Mouse (Mus musculus) c-Kit-positive CD71-negative TER-119-negative erythroid progenitor cells, embryonic 14.5 days (primary cell): ENCODE data around the gene Abcc8.
"Not testable (repeated sequence)": the region's sequence is repeated elsewhere in the genome, so short reads cannot be mapped to it uniquely, and the experiment has no call there.

Source experiments
- DNase-seq: peaks from one replicate; pipeline ENCODE4 v3.0.0-alpha.2; 2013; ENCODE audit warnings: low read depth

Gene Abcc8

GRCm38 (mm10) chr7:46179431-46180275, at the start of gene Abcc8:
Gene Abcc8, minus strand, starts transcription at chr7:46180033.
- DNase-seq, result no peak

- no peak for DNase-seq
Measured at GRCm38 (mm10) chr7:46226936-46227335, 47.1 kb upstream of the Abcc8 start.

GRCm38 (mm10) chr7:46226253-46226652, 46.4 kb upstream of the Abcc8 start:
- DNase-seq, result peak; percentile 26

GRCm38 (mm10) chr7:46220591-46221129, 40.8 kb upstream of the Abcc8 start:
- DNase-seq, result no peak

- peak; percentile 7 for DNase-seq
Measured at GRCm38 (mm10) chr7:46218415-46218814, 38.6 kb upstream of the Abcc8 start.

- DNase-seq, result no peak
Measured at GRCm38 (mm10) chr7:46216481-46216880, 36.6 kb upstream of the Abcc8 start.

- DNase-seq, result no peak
Measured at GRCm38 (mm10) chr7:46210276-46210675, 30.4 kb upstream of the Abcc8 start.

GRCm38 (mm10) chr7:46208131-46208530, 28.3 kb upstream of the Abcc8 start:
- no peak for DNase-seq

GRCm38 (mm10) chr7:46204775-46205174, 24.9 kb upstream of the Abcc8 start:
- DNase-seq, result no peak

- DNase-seq, result no peak
Measured at GRCm38 (mm10) chr7:46204046-46204471, 24.2 kb upstream of the Abcc8 start.

GRCm38 (mm10) chr7:46201649-46202048, 21.8 kb upstream of the Abcc8 start:
- DNase-seq, result no peak

GRCm38 (mm10) chr7:46200021-46200420, 20.2 kb upstream of the Abcc8 start:
- no peak for DNase-seq

- DNase-seq, result no peak
Measured at GRCm38 (mm10) chr7:46195356-46195755, 15.5 kb upstream of the Abcc8 start.

- DNase-seq, result no peak
Measured at GRCm38 (mm10) chr7:46184232-46184631, 4.4 kb upstream of the Abcc8 start.

GRCm38 (mm10) chr7:46181590-46181989, 1.8 kb upstream of the Abcc8 start:
- peak; percentile 29 for DNase-seq

- DNase-seq, result not testable (repeated sequence)
Measured at GRCm38 (mm10) chr7:46168980-46169379, 10.9 kb downstream of the Abcc8 start.

- DNase-seq, result no peak
Measured at GRCm38 (mm10) chr7:46168402-46168801, 11.4 kb downstream of the Abcc8 start.

- no peak for DNase-seq
Measured at GRCm38 (mm10) chr7:46167901-46168300, 11.9 kb downstream of the Abcc8 start.

GRCm38 (mm10) chr7:46165876-46166275, 14.0 kb downstream of the Abcc8 start:
- DNase-seq, result no peak

GRCm38 (mm10) chr7:46162731-46163130, 17.1 kb downstream of the Abcc8 start:
- DNase-seq, result no peak

- no peak for DNase-seq
Measured at GRCm38 (mm10) chr7:46162132-46162727, 17.6 kb downstream of the Abcc8 start.

GRCm38 (mm10) chr7:46161615-46162014, 18.2 kb downstream of the Abcc8 start:
- DNase-seq, result no peak

- no peak for DNase-seq
Measured at GRCm38 (mm10) chr7:46157746-46158145, 22.1 kb downstream of the Abcc8 start.
